Mouse (Mus musculus) heart, postnatal 0 days (tissue): ENCODE measurements at regions not wholly inside any gene's neighbourhood (a gene's known extent, or its start where the extent isn't known, plus 50 kb on each side); places are given as distances from the start of the nearest gene placed in this dataset.

ENCODE experiments used
- CTCF ChIP-seq: IDR thresholded peaks from 2 replicates; pipeline ENCODE4 v1.5.1; 2016; ENCODE audit warnings: antibody characterized with exemption, control low read depth, low read depth
- EP300 ChIP-seq: IDR thresholded peaks from 2 replicates; pipeline ENCODE4 v1.6.1; 2016; ENCODE audit warnings: antibody characterized with exemption, low read depth

GRCm38 (mm10) chr8:8376379-8376778 lies 284.7 kb downstream of the Efnb2 start:
- TF ChIP-seq CTCF: no peak
- no peak for TF ChIP-seq EP300
